Mouse (Mus musculus) thymus, adult 2 months (tissue): ENCODE measurements at regions not wholly inside any gene's neighbourhood (a gene's known extent, or its start where the extent isn't known, plus 50 kb on each side); places are given as distances from the start of the nearest gene placed in this dataset.

Source experiments
- CTCF ChIP-seq: fragments of 200-500 bp; IDR thresholded peaks from 2 replicates; pipeline ENCODE4 v1.5.1; 2012; ENCODE audit warnings: mild to moderate bottlenecking, control low read depth, low read length, moderate library complexity, borderline replicate concordance; ENCODE audit not compliant: control insufficient read depth, poor library complexity, insufficient read depth; ENCODE audit errors: extremely low read depth
- POLR2A ChIP-seq: fragments of 200-500 bp; IDR thresholded peaks from 2 replicates; pipeline ENCODE4 v1.6.1; 2012; ENCODE audit warnings: mild to moderate bottlenecking, low read length, control low read depth, moderate library complexity; ENCODE audit not compliant: control insufficient read depth, poor library complexity, insufficient read depth; ENCODE audit errors: extremely low read depth

- TF ChIP-seq CTCF (no peak), POLR2A (no peak)
Measured at GRCm38 (mm10) chr16:9509666-9510065, 485.7 kb downstream of the Grin2a start.
